Mouse (Mus musculus): ENCODE measurements around the gene Epha2. TPM values are rescaled to one million over a fixed set of nuclear protein-coding genes. Genes with fewer than 3 reads are reported as not detected.

The Epha2 gene
- polyA plus RNA-seq, 1 experiment from 2014 or later = 10.3 TPM

DNA sequence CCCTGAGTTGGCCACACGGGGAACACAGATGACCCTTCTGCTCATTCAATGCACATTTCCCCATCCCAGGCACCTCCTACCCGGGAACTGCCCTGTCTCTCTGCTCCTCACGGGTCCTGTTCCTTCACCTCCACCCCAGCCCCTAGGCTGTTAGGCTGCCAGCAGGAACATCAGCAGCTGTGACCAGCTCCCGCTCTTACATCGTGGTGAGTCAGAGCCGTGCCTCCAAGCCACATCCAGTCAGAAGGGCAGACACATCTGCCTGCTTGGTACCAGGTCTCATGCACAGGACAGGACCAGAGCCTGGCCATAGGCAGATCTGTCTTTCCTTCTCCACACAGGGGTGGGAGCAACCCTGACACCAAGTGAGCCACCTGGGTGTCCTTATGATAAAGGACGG is 64.8 kb downstream of the Epha2 start:
- no peaks in the 10 kb centered on the region for H3K9me3 ChIP-seq (ENCODE audit: low read length)
- H3K9ac ChIP-seq (replicated peaks; ENCODE audit: low read depth) = no peak overlapping the region
- DNase-seq (ENCODE audit: low spot score) = no peak
- peaks cover 5% of the 10 kb centered on the region; the same call in 1 of the 2 replicates for H3K27me3 ChIP-seq (replicated peaks; ENCODE audit: insufficient read depth, low read length)
- no peaks in the 10 kb centered on the region for H3K36me3 ChIP-seq (ENCODE audit: insufficient read depth, low read length)
- H3K27ac ChIP-seq (ENCODE audit: low read length) = no peak overlapping the region
- TF ChIP-seq CTCF (IDR thresholded peaks at IDR 0.05) = no peak
- no peak for TF ChIP-seq EP300 (IDR thresholded peaks at IDR 0.05)
- H3K4me3 ChIP-seq (ENCODE audit: low read depth, low read length) = no peak overlapping the region
- H3K4me2 ChIP-seq (replicated peaks; ENCODE audit: low read depth, low read length) = no peak overlapping the region
- no peak for ATAC-seq
- WGBS = 52% methylated on average over 7 of the region's 7 CpGs
- H3K4me1 ChIP-seq (ENCODE audit: insufficient read depth, low read depth, low read length) = no peaks in the 10 kb centered on the region

DNA sequence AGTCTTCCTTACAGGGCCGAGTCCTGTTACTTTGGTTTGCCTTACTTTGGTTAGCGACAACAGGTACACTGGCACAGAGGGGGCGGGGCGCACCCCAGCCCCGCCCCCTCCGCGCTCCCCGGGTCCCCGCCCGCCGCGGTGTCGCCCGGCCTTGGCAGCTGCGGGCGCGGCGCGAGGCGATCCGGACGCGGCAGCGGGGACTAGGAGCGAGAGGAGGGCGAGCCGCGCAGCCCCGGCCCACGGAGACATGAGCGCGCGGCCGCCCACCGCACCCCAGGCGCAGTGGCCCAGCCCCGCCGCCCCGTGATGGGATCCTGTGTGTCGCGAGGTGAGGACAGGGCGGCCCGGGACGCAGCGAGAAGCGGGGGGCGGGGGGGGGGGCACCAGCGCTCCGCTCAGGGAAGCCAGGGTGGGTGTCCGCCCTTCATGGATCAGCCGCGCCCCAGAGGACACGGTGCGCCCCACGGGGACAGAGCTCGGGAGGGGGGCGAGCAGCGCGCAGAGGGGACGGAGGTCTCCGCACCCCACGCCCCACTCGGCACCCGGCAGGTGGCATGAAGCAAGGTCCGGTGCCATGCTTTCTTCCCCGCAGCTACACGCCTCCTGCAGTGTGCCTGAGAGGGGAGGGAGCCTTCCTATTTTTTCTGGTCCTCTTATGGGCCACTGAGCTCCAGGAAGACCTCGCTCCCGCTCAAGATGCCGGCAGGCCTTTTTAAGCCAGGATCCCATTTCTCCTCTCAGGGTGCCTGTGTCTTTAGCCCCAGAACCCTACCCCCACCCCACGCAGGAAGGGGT is 67.2 kb downstream of the Epha2 start, which contains the start of gene Fam131c:
Fam131c (plus strand) TSS at position 224 of the 795 bp plus-strand sequence.
- Histone ChIP-seq H3K4me3 (ENCODE audit: low read depth, low read length) (peak within 1 kb of the TSS; percentile 43), H3K4me1 (ENCODE audit: insufficient read depth, low read depth, low read length) (no peaks in the 10 kb centered on the region), H3K4me2 (replicated peaks; ENCODE audit: low read depth, low read length) (peak within 1 kb of the TSS; percentile 87), H3K36me3 (ENCODE audit: insufficient read depth, low read length) (no peaks in the 10 kb centered on the region), H3K9me3 (ENCODE audit: low read length) (no peaks in the 10 kb centered on the region), H3K27ac (ENCODE audit: low read length) (no peak within 1 kb of the TSS), H3K27me3 (replicated peaks; ENCODE audit: insufficient read depth, low read length) (peaks cover 5% of the 10 kb centered on the region; the same call in 1 of the 2 replicates), H3K9ac (replicated peaks; ENCODE audit: low read depth) (0 out of 2 replicates have a peak within 1 kb of the TSS, but pooled peaks have one; percentile 1)
- ATAC-seq (peak; percentile 77), DNase-seq (ENCODE audit: low spot score) (peak; percentile 71)
- no peak for TF ChIP-seq CTCF (IDR thresholded peaks at IDR 0.05)
- no peak for TF ChIP-seq EP300 (IDR thresholded peaks at IDR 0.05)
- 1% methylated on average over 23 of the region's 71 CpGs for WGBS

DNA sequence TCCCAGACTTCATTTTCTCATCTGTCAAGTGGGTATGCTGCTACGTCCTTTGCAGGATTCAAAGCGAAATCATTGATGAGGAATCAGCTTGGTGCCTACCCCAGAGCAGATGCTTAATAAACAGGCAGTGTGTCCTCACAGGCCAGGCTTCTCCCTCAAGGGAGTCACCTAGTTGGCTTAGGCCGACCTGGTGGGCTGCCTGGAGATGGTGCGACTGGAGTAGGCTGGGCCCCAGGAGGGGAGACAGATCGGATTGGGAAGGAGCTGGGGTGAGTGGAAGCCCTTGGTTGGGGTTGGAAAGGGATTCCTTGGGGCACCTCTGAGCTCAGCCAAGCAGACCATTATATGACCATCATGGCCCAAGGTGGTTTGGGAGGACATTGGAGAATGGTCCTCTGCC is 71.4 kb downstream of the Epha2 start:
- Histone ChIP-seq H3K36me3 (ENCODE audit: insufficient read depth, low read length) (no peaks in the 10 kb centered on the region), H3K9ac (replicated peaks; ENCODE audit: low read depth) (no peak overlapping the region), H3K27ac (ENCODE audit: low read length) (no peak overlapping the region), H3K4me2 (replicated peaks; ENCODE audit: low read depth, low read length) (no peak overlapping the region), H3K4me1 (ENCODE audit: insufficient read depth, low read depth, low read length) (no peaks in the 10 kb centered on the region), H3K27me3 (replicated peaks; ENCODE audit: insufficient read depth, low read length) (0 out of 2 replicates have a peak, but pooled peaks cover 5% of the 10 kb centered on the region), H3K9me3 (ENCODE audit: low read length) (no peaks in the 10 kb centered on the region), H3K4me3 (ENCODE audit: low read depth, low read length) (no peak overlapping the region)
- TF ChIP-seq CTCF (IDR thresholded peaks at IDR 0.05) = no peak
- TF ChIP-seq EP300 (IDR thresholded peaks at IDR 0.05) = no peak
- DNase-seq (ENCODE audit: low spot score) (no peak), ATAC-seq (no peak)
- WGBS = 87% methylated on average over 5 of the region's 5 CpGs

Small RNA genes lying within 50 kb of the gene (microRNA-seq; reads per million reads assigned to microRNA genes)
- not detected for gene Gm25690

Other genes starting within 250 kb of the Epha2 start
- 2.3 and 2.9 TPM in 2 replicates for gene Crocc, start 240.7 kb upstream of the Epha2 start, polyA plus RNA-seq (2015; fragmentation: Nextera tagmentation; extraction: Ambion mirVana)
- 102 and 110 TPM in 2 replicates for gene Necap2, start 222.9 kb upstream of the Epha2 start, polyA plus RNA-seq (2015; fragmentation: Nextera tagmentation; extraction: Ambion mirVana)
- 0.13 and 0.27 TPM in 2 replicates for gene Spata21, start 212.9 kb upstream of the Epha2 start, polyA plus RNA-seq (2015; fragmentation: Nextera tagmentation; extraction: Ambion mirVana)
- gene Szrd1, start 161.5 kb upstream of the Epha2 start, polyA plus RNA-seq (2015; fragmentation: Nextera tagmentation; extraction: Ambion mirVana) = 29.3 and 33.4 TPM in 2 replicates
- 11.1 and 12.7 TPM in 2 replicates for gene Fbxo42, start 153.3 kb upstream of the Epha2 start, polyA plus RNA-seq (2015; fragmentation: Nextera tagmentation; extraction: Ambion mirVana)
- gene Rsg1, start 87.3 kb upstream of the Epha2 start, polyA plus RNA-seq (2015; fragmentation: Nextera tagmentation; extraction: Ambion mirVana) = 2.0 and 2.4 TPM in 2 replicates
- gene Arhgef19, start 61.7 kb upstream of the Epha2 start, polyA plus RNA-seq (2015; fragmentation: Nextera tagmentation; extraction: Ambion mirVana) = 2.9 and 3.8 TPM in 2 replicates
- 0.79 and 0.83 TPM in 2 replicates for gene Fam131c, start 67.0 kb downstream of the Epha2 start, polyA plus RNA-seq (2015; fragmentation: Nextera tagmentation; extraction: Ambion mirVana)
- gene Clcnka, start 97.5 kb downstream of the Epha2 start, polyA plus RNA-seq (2015; fragmentation: Nextera tagmentation; extraction: Ambion mirVana) = 0.07 and 0.11 TPM in 2 replicates
- gene Clcnkb, start 114.8 kb downstream of the Epha2 start, polyA plus RNA-seq (2015; fragmentation: Nextera tagmentation; extraction: Ambion mirVana) = not detected in 2 replicates
- 1.9 and 2.3 TPM in 2 replicates for gene Hspb7, start 119.5 kb downstream of the Epha2 start, polyA plus RNA-seq (2015; fragmentation: Nextera tagmentation; extraction: Ambion mirVana)
- not detected in 2 replicates for gene Srarp, start 134.9 kb downstream of the Epha2 start, polyA plus RNA-seq (2015; fragmentation: Nextera tagmentation; extraction: Ambion mirVana)
- gene Zbtb17, start 143.4 kb downstream of the Epha2 start, polyA plus RNA-seq (2015; fragmentation: Nextera tagmentation; extraction: Ambion mirVana) = 14.1 and 14.3 TPM in 2 replicates
- gene Spen, start 237.4 kb downstream of the Epha2 start, polyA plus RNA-seq (2015; fragmentation: Nextera tagmentation; extraction: Ambion mirVana) = 5.7 and 8.8 TPM in 2 replicates

Data from lung, postnatal 0 days (tissue).